Mouse (Mus musculus): ENCODE results near the gene Olfr652. TPM values are rescaled to one million over a fixed set of nuclear protein-coding genes. Genes with fewer than 3 reads are reported as not detected.

Gene Olfr652
- not detected in 2 replicates for polyA plus RNA-seq (2015; fragmentation: Nextera tagmentation; extraction: Ambion mirVana)

- no peaks in the 10 kb centered on the region for H3K36me3 ChIP-seq
- H3K27ac ChIP-seq (replicated peaks): no peak within 1 kb of the TSS
- no peak within 1 kb of the TSS for H3K4me3 ChIP-seq
- no peak for ATAC-seq (replicated peaks)
- H3K9me3 ChIP-seq: no peaks in the 10 kb centered on the region
- H3K27me3 ChIP-seq: no peaks in the 10 kb centered on the region
- no peak within 1 kb of the TSS for H3K9ac ChIP-seq (replicated peaks)
- H3K4me1 ChIP-seq: no peaks in the 10 kb centered on the region
- H3K4me2 ChIP-seq (replicated peaks): no peak within 1 kb of the TSS
These were observed at the start of gene Olfr652 for GRCm38 (mm10) chr7:104560601-104561000. Olfr652 (plus strand) TSS chr7:104560901.

DNA sequence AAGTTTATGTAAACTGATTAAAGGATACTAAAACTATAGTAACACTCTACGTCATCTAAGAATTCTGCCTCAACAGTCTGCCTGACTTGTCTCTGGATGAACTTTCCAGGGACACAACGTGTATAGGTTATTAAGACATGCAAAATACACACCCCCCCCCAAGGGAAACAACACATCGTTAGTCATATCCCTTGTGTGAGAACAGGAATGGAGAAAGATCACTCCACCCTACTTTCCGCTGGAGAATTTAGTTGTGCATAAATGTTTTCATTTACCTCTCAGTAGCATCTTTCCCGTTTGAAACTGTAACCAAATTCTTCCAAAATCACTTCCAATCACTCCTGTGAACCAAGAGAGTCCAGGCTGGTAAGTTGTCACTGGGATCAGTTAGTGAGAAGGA is 10.9 kb upstream of the Olfr652 start, which contains the start of gene Olfr651:
Gene Olfr651, plus strand, starts transcription at position 301 of the 400 bp plus-strand sequence.
- no peak for ATAC-seq (replicated peaks)
- no peaks in the 10 kb centered on the region for H3K27me3 ChIP-seq
- H3K4me1 ChIP-seq: no peaks in the 10 kb centered on the region
- H3K27ac ChIP-seq (replicated peaks): no peak within 1 kb of the TSS
- no peaks in the 10 kb centered on the region for H3K9me3 ChIP-seq
- 75% methylated on average over 5 of the region's 5 CpGs for WGBS
- no peak within 1 kb of the TSS for H3K4me3 ChIP-seq
- no peaks in the 10 kb centered on the region for H3K36me3 ChIP-seq
- H3K4me2 ChIP-seq (replicated peaks): no peak within 1 kb of the TSS
- H3K9ac ChIP-seq (replicated peaks): no peak within 1 kb of the TSS

- ATAC-seq (replicated peaks): no peak
- Histone ChIP-seq H3K36me3 (no peaks in the 10 kb centered on the region), H3K4me2 (replicated peaks) (no peak overlapping the region), H3K4me3 (no peak overlapping the region), H3K9me3 (no peaks in the 10 kb centered on the region), H3K27ac (replicated peaks) (no peak overlapping the region), H3K27me3 (no peaks in the 10 kb centered on the region), H3K9ac (replicated peaks) (no peak overlapping the region), H3K4me1 (no peaks in the 10 kb centered on the region)
- 83% methylated on average over 1 of the region's 1 CpGs for WGBS
These were observed 8.0 kb upstream of the Olfr652 start for GRCm38 (mm10) chr7:104552700-104553099.

DNA sequence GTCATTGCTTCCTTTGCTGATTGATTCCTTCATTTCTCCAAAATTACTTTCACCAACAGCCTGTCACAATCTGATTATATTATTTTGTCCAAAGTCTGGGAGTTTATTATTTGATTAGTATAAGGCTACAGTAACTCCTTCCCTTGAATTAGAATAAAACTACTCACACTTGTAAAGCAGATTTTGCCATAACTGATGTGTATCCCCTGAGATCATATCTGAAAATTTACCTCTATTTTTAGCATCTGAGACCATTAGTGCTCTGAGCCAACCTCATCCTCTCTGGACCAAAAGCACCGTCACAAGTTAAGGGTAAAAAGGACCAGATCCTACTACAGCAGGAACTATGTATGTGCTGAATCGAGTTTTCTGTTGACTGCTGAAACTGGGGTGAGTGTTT is 16.3 kb downstream of the Olfr652 start, which contains the start of gene Olfr653:
Gene Olfr653, plus strand, starts transcription at position 301 of the 400 bp plus-strand sequence.
- Histone ChIP-seq H3K4me3 (no peak within 1 kb of the TSS), H3K9me3 (no peaks in the 10 kb centered on the region), H3K27me3 (no peaks in the 10 kb centered on the region), H3K36me3 (no peaks in the 10 kb centered on the region), H3K4me2 (replicated peaks) (no peak within 1 kb of the TSS), H3K4me1 (no peaks in the 10 kb centered on the region), H3K9ac (replicated peaks) (no peak within 1 kb of the TSS), H3K27ac (replicated peaks) (no peak within 1 kb of the TSS)
- WGBS: 78% methylated on average over 2 of the region's 2 CpGs
- no peak for ATAC-seq (replicated peaks)

DNA sequence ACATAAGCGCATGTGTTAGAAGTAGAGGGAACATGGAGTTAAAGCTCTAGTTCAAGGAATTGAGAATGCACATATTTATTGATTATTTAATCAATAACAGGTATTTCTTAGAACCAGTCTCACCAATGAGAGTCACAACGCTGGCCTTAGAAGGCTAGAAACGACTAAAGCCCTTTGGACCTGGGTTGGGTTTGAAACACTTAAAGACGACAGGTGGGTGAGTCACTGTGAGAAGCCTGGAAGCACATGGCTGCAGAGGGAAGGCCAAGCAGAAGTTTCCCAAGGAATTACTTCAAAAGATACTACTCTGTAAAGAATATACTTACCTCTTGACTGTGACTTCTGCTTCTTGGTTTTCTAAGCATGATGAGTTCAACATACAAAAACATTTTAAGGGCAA is 20.1 kb downstream of the Olfr652 start:
- Histone ChIP-seq H3K9me3 (no peaks in the 10 kb centered on the region), H3K4me3 (no peak overlapping the region), H3K27ac (replicated peaks) (no peak overlapping the region), H3K4me1 (no peaks in the 10 kb centered on the region), H3K4me2 (replicated peaks) (no peak overlapping the region), H3K36me3 (no peaks in the 10 kb centered on the region), H3K9ac (replicated peaks) (no peak overlapping the region), H3K27me3 (no peaks in the 10 kb centered on the region)
- 90% methylated on average over 4 of the region's 4 CpGs for WGBS
- no peak for ATAC-seq (replicated peaks)

- ATAC-seq (replicated peaks): no peak
- H3K4me3 ChIP-seq: no peak overlapping the region
- H3K27ac ChIP-seq (replicated peaks): no peak overlapping the region
- H3K4me1 ChIP-seq: no peaks in the 10 kb centered on the region
- no peaks in the 10 kb centered on the region for H3K36me3 ChIP-seq
- H3K4me2 ChIP-seq (replicated peaks): no peak overlapping the region
- 89% methylated on average over 4 of the region's 4 CpGs for WGBS
- H3K27me3 ChIP-seq: no peaks in the 10 kb centered on the region
- H3K9ac ChIP-seq (replicated peaks): no peak overlapping the region
- no peaks in the 10 kb centered on the region for H3K9me3 ChIP-seq
These were observed 20.7 kb downstream of the Olfr652 start for GRCm38 (mm10) chr7:104581429-104581828.

- no peaks in the 10 kb centered on the region for H3K9me3 ChIP-seq
- H3K4me3 ChIP-seq: no peak within 1 kb of the TSS
- no peak for ATAC-seq (replicated peaks)
- H3K4me1 ChIP-seq: no peaks in the 10 kb centered on the region
- no peak within 1 kb of the TSS for H3K4me2 ChIP-seq (replicated peaks)
- H3K36me3 ChIP-seq: no peaks in the 10 kb centered on the region
- H3K27ac ChIP-seq (replicated peaks): no peak within 1 kb of the TSS
- no peak within 1 kb of the TSS for H3K9ac ChIP-seq (replicated peaks)
- 93% methylated on average over 4 of the region's 4 CpGs for WGBS
- H3K27me3 ChIP-seq: no peaks in the 10 kb centered on the region
These were observed 26.0 kb downstream of the Olfr652 start, which contains the start of gene Olfr654 for GRCm38 (mm10) chr7:104586725-104587124. Olfr654 (plus strand) TSS chr7:104587025.

DNA sequence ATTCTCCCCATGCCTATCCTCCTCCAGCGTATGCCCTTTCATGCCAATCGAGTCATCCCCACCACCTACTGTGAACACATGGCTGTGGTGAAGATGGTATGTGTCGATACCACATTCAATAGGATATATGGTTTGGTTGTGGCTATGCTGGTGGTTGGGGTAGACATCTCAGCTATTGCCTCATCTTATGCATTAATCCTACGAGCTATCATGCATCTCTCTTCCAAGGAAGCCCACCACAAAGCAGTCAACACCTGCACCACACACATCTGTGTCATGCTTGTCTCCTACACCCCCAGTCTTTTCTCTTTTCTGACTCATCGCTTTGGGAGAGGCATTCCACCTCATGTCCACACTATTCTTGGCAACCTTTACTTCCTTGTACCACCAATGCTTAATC is 27.6 kb downstream of the Olfr652 start:
- Histone ChIP-seq H3K9ac (replicated peaks) (no peak overlapping the region), H3K4me2 (replicated peaks) (no peak overlapping the region), H3K9me3 (no peaks in the 10 kb centered on the region), H3K4me3 (no peak overlapping the region), H3K27me3 (no peaks in the 10 kb centered on the region), H3K27ac (replicated peaks) (no peak overlapping the region), H3K36me3 (no peaks in the 10 kb centered on the region), H3K4me1 (no peaks in the 10 kb centered on the region)
- ATAC-seq (replicated peaks): no peak
- WGBS: 86% methylated on average over 5 of the region's 5 CpGs

DNA sequence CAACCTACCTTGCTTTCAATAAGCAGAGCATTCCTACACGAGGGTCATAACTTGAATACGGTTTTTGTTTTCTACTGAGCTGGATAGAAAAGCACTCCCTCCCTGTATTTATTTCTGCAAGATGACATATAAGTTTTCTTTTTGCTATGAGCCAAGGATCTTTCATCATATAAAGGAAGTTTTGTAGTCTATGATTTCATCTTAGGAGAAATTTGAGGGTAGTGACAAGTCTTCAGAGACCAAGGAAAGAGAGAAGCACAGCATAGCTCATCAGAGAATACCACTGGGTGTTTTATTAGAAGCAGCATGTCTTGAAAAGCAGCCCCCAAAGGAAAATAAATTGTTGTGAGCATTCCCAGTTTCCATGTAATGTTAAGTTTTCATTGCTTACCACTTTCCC is 41.0 kb downstream of the Olfr652 start, which contains the start of gene Olfr655:
Gene Olfr655, minus strand, starts transcription at position 101 of the 400 bp plus-strand sequence.
- WGBS: 91% methylated on average over 2 of the region's 2 CpGs

DNA sequence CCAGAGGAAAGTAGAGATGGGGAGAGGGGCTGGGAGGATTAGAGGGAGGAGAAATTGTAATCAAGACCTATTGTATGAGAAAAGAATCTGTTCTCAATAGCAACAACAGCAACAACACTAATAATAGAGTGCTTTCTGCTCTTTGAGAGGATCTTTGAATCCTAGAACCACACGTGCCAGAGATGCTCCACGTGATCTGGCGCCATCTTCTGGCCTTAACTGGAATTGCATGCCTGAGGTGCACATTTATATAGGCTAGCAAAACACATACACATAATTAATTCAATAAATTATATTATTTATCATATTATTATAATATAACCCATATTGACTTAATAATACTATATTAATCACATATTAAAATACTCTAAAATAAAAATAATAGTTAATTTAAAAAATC is 42.5 kb downstream of the Olfr652 start:
- Histone ChIP-seq H3K9me3 (no peaks in the 10 kb centered on the region), H3K4me3 (no peak overlapping the region), H3K4me2 (replicated peaks) (no peak overlapping the region), H3K4me1 (no peaks in the 10 kb centered on the region), H3K27ac (replicated peaks) (no peak overlapping the region), H3K36me3 (no peaks in the 10 kb centered on the region), H3K27me3 (no peaks in the 10 kb centered on the region), H3K9ac (replicated peaks) (no peak overlapping the region)
- ATAC-seq (replicated peaks): no peak
- 7% methylated on average over 3 of the region's 3 CpGs for WGBS

More for the DNA sequence above, 41.0 kb downstream of the Olfr652 start, which contains the start of gene Olfr655:
- H3K9me3 ChIP-seq: no peaks in the 10 kb centered on the region
- no peak within 1 kb of the TSS for H3K9ac ChIP-seq (replicated peaks)
- no peak within 1 kb of the TSS for H3K4me3 ChIP-seq
- H3K27me3 ChIP-seq: no peaks in the 10 kb centered on the region
- H3K4me1 ChIP-seq: no peaks in the 10 kb centered on the region
- H3K4me2 ChIP-seq (replicated peaks): no peak within 1 kb of the TSS
- H3K36me3 ChIP-seq: no peaks in the 10 kb centered on the region
- no peak for ATAC-seq (replicated peaks)
- no peak within 1 kb of the TSS for H3K27ac ChIP-seq (replicated peaks)

GRCm38 (mm10) chr7:104604727-104605126 is 44.0 kb downstream of the Olfr652 start:
- Histone ChIP-seq H3K9me3 (no peaks in the 10 kb centered on the region), H3K4me2 (replicated peaks) (no peak overlapping the region), H3K27me3 (no peaks in the 10 kb centered on the region), H3K27ac (replicated peaks) (no peak overlapping the region), H3K4me3 (no peak overlapping the region), H3K9ac (replicated peaks) (no peak overlapping the region), H3K36me3 (no peaks in the 10 kb centered on the region), H3K4me1 (no peaks in the 10 kb centered on the region)
- ATAC-seq (replicated peaks): no peak

DNA sequence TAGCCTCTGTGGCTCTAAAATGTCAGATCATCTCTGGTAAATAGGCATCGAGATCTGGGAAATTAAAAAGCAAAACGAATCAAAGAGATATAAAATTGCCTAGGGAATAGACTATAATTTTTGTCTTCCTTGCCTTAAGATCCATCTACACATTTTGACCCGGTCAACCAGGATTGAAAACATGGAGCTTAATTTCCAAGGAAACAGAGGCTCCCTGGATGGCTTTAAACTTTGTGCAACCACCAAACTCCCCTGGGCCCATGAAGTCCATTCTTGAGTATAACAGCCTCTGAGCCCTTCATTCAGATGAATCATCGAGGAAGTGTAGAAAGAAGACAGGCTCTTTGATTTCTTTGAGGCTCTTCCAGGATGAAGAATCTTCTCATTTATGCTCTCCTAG is 53.0 kb downstream of the Olfr652 start, which contains the start of gene Olfr656:
Gene Olfr656, plus strand, starts transcription at position 301 of the 400 bp plus-strand sequence.
- Histone ChIP-seq H3K4me3 (no peak within 1 kb of the TSS), H3K27me3 (no peaks in the 10 kb centered on the region), H3K4me1 (no peaks in the 10 kb centered on the region), H3K36me3 (no peaks in the 10 kb centered on the region), H3K4me2 (replicated peaks) (no peak within 1 kb of the TSS), H3K9ac (replicated peaks) (no peak within 1 kb of the TSS), H3K9me3 (no peaks in the 10 kb centered on the region), H3K27ac (replicated peaks) (no peak within 1 kb of the TSS)
- ATAC-seq (replicated peaks): no peak
- WGBS: 75% methylated on average over 4 of the region's 4 CpGs

Data from forebrain, embryonic 15.5 days (tissue).